Mouse (Mus musculus): ENCODE data around the gene Gm21190. TPM values are rescaled to one million over a fixed set of nuclear protein-coding genes. Genes with fewer than 3 reads are reported as not detected.
"Not testable (repeated sequence)": the region's sequence is repeated elsewhere in the genome, so short reads cannot be mapped to it uniquely, and the experiment has no call there.

Gene Gm21190
- polyA plus RNA-seq, 1 experiment, result not detected

DNA sequence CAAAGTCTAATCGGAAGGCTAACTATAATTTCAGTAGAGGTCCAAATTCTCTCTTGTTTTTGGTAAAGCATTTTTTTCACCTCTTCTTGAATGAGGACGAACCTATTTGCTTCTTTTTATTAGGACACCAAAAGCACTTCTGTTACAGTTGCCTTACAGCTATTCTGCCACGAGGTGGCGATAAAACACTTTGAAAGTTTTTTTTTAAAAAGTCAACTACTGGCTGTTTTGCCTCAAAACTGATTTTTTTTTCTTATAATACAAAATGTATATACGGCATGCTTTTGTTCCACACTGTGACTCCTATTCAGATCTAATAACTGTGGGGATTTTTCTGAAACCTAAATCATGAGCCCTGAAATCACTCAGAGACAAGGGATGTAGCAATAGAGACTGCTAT is 8.6 kb downstream of the Gm21190 start:
- H3K9me3 ChIP-seq (replicated peaks; ENCODE audit: control insufficient read depth, insufficient read depth, low read length, poor library complexity, severe bottlenecking); H3K9ac ChIP-seq (ENCODE audit: low read depth, poor library complexity, severe bottlenecking); H3K36me3 ChIP-seq (ENCODE audit: control insufficient read depth, insufficient read depth, low read length, poor library complexity, severe bottlenecking); H3K4me1 ChIP-seq (ENCODE audit: control insufficient read depth, insufficient read depth, low read length); H3K4me3 ChIP-seq (ENCODE audit: low read depth, low read length); H3K27ac ChIP-seq (ENCODE audit: insufficient read depth, low read length); H3K27me3 ChIP-seq (ENCODE audit: control insufficient read depth, insufficient read depth, low read length, poor library complexity, severe bottlenecking): not testable (repeated sequence)

DNA sequence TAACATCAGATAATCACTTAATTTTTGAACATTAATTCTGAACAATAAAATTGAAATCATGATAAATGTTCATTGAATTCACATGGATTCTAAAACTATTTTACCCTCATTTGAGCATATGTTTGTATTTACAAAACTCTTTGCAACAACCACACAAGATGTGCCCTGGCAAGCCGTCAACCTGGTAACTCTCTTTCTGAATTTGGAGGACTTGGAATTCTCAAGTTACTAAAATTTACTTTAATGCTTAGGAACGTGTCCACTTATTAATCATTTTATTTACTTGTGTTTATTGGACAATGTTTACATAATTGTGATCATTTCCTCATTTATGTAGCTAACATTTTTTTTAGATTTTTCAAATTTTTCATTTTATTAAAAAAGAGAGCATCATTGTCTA is 11.9 kb downstream of the Gm21190 start:
- H3K4me1 ChIP-seq (ENCODE audit: control insufficient read depth, insufficient read depth, low read length); H3K9ac ChIP-seq (ENCODE audit: low read depth, poor library complexity, severe bottlenecking); H3K36me3 ChIP-seq (ENCODE audit: control insufficient read depth, insufficient read depth, low read length, poor library complexity, severe bottlenecking); H3K4me3 ChIP-seq (ENCODE audit: low read depth, low read length); H3K27ac ChIP-seq (ENCODE audit: insufficient read depth, low read length); H3K27me3 ChIP-seq (ENCODE audit: control insufficient read depth, insufficient read depth, low read length, poor library complexity, severe bottlenecking); H3K9me3 ChIP-seq (replicated peaks; ENCODE audit: control insufficient read depth, insufficient read depth, low read length, poor library complexity, severe bottlenecking): not testable (repeated sequence)

DNA sequence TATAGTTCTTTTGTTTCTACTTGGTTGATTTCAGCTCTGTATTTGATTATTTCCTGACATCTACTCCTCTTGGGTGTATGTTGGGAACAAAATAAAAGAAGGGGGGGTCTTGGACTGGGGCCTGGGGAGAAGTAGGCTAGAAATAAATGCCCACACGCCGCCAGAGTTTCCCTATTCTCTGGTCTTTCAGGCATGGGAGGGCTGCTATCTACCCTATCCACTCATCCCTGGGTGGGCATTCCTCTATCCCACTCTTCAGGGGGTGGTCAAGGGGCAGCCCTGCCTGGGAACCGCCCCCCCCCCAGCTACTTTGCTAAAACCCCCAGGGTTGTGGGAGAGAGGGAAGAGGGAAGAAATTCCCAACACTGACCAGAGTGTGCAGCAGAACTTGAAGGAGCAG is 16.8 kb downstream of the Gm21190 start:
- not testable (repeated sequence) for H3K4me3 ChIP-seq (ENCODE audit: low read depth, low read length); H3K9ac ChIP-seq (ENCODE audit: low read depth, poor library complexity, severe bottlenecking); H3K4me1 ChIP-seq (ENCODE audit: control insufficient read depth, insufficient read depth, low read length); H3K27me3 ChIP-seq (ENCODE audit: control insufficient read depth, insufficient read depth, low read length, poor library complexity, severe bottlenecking); H3K36me3 ChIP-seq (ENCODE audit: control insufficient read depth, insufficient read depth, low read length, poor library complexity, severe bottlenecking); H3K9me3 ChIP-seq (replicated peaks; ENCODE audit: control insufficient read depth, insufficient read depth, low read length, poor library complexity, severe bottlenecking); H3K27ac ChIP-seq (ENCODE audit: insufficient read depth, low read length)

DNA sequence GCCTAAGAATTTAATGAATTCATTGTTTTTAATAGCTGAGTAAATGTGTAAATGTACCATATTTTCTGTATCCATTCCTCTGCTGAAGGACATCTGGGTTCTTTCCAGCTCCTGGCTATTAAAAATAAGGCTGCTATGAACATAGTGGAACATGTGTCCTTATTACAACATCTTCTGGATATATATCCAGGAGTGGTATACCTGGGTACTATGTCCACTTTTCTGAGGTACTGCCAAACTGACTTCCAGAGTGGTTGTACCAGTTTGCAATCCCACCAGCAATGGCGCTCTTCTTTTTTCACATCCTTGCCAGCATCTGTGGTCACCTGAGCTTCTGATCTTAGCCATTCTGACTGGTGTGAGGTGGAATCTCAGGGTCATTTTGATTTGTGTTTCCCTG is 19.1 kb downstream of the Gm21190 start:
- H3K9me3 ChIP-seq (replicated peaks; ENCODE audit: control insufficient read depth, insufficient read depth, low read length, poor library complexity, severe bottlenecking); H3K27me3 ChIP-seq (ENCODE audit: control insufficient read depth, insufficient read depth, low read length, poor library complexity, severe bottlenecking); H3K9ac ChIP-seq (ENCODE audit: low read depth, poor library complexity, severe bottlenecking); H3K4me1 ChIP-seq (ENCODE audit: control insufficient read depth, insufficient read depth, low read length); H3K36me3 ChIP-seq (ENCODE audit: control insufficient read depth, insufficient read depth, low read length, poor library complexity, severe bottlenecking); H3K27ac ChIP-seq (ENCODE audit: insufficient read depth, low read length); H3K4me3 ChIP-seq (ENCODE audit: low read depth, low read length): not testable (repeated sequence)

DNA sequence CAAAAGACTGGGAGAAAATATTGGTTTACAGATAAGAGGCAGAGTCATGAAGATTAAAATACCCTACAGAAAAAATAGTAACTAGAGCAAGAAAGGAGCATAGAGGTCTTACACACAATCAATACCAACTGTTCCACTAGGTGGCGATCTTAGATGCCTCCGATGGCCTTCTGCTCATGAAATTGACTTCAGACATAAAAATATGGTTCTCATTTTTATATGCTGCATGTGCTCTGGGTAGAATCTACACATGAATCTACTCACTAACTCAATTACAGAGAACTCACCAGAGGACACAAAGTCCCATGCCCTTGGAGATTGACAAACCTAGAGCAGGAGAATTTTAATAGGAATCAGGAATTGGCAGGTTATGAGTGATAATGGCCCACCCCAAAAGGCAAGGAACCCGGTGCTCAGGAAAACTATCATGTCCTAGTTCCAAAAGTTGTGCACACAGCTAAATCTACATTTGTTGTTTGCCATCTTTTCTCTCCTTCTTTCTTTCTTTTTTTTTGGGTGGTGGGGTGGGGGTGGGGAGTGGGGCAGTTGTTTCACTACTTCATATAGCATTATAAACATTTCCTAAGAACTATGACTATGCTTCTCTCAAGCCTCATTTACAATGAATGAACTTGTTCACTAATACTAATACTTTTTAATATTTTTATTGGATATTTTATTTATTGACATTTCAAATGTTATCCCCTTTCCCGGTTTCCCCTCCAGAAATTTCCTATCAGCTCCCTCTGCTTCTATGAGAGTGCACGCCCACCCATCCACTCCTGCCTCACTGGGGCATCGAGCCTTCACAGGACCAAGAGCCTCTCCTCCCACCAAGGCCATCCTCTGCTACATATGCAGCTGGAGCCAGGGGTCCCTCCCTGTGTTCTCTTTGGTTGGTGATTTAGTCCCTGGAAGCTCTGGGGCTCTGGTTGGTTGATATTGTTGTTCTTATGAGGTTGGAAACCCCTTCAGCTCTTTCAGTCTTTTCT is 20.3 kb downstream of the Gm21190 start:
- H3K27me3 ChIP-seq (ENCODE audit: control insufficient read depth, insufficient read depth, low read length, poor library complexity, severe bottlenecking); H3K36me3 ChIP-seq (ENCODE audit: control insufficient read depth, insufficient read depth, low read length, poor library complexity, severe bottlenecking); H3K9me3 ChIP-seq (replicated peaks; ENCODE audit: control insufficient read depth, insufficient read depth, low read length, poor library complexity, severe bottlenecking); H3K9ac ChIP-seq (ENCODE audit: low read depth, poor library complexity, severe bottlenecking); H3K27ac ChIP-seq (ENCODE audit: insufficient read depth, low read length); H3K4me1 ChIP-seq (ENCODE audit: control insufficient read depth, insufficient read depth, low read length); H3K4me3 ChIP-seq (ENCODE audit: low read depth, low read length): not testable (repeated sequence)
- peak; percentile 1 for TF ChIP-seq CTCF (IDR thresholded peaks at IDR 0.05; ENCODE audit: low read depth, low read length)

DNA sequence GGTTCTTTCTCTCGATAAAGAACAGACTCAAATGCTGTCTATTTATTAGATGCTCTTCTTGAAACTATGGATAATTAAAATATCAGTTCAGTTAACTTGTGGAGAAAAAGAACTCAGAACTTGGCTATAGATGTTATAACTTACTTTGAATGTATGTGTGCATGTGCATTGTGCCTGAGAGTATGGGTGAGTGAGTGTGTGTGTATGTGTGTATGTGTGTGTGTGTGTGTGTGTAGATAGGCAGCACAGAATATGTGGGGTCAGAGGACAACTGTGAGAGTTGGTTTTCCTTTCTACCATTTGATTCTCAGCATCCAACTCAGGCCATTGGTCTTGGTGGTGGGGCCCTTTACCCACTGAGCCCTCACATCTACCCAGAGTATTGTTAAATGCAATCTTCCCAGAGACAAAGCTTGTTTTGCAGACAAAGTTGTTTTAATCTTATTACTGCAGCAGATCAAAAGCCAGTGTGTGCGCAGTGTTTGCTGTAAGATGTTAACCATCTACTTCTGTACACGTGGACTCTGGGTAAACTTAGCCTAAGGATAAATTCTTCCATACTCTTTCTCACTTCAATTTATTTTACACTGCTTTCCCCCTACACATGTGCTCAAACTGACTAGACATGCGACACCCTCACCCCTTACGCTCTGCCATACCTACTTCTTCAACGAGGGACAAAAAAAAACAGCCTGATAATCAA is 21.1 kb downstream of the Gm21190 start:
- H3K36me3 ChIP-seq (ENCODE audit: control insufficient read depth, insufficient read depth, low read length, poor library complexity, severe bottlenecking); H3K9ac ChIP-seq (ENCODE audit: low read depth, poor library complexity, severe bottlenecking); H3K4me1 ChIP-seq (ENCODE audit: control insufficient read depth, insufficient read depth, low read length); H3K27me3 ChIP-seq (ENCODE audit: control insufficient read depth, insufficient read depth, low read length, poor library complexity, severe bottlenecking); H3K4me3 ChIP-seq (ENCODE audit: low read depth, low read length); H3K27ac ChIP-seq (ENCODE audit: insufficient read depth, low read length): not testable (repeated sequence)
- peaks cover 11% of the 10 kb centered on the region for H3K9me3 ChIP-seq (replicated peaks; ENCODE audit: control insufficient read depth, insufficient read depth, low read length, poor library complexity, severe bottlenecking)

DNA sequence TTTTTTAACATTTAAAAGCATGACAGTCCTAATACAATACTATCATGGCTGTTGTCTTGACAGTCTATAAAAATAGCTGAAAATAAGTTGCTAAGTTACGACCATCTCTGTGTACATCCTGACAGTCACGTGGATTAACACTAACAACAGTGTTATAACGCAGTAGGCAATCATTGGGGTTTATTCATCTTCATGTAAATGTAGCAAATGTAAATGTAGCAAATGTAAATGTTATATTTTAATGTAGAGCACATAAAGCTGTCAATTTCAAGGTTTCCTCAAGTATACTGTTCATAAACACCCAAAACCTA is 21.8 kb downstream of the Gm21190 start:
- Histone ChIP-seq H3K36me3 (ENCODE audit: control insufficient read depth, insufficient read depth, low read length, poor library complexity, severe bottlenecking) (no peaks in the 10 kb centered on the region), H3K4me1 (ENCODE audit: control insufficient read depth, insufficient read depth, low read length) (no peaks in the 10 kb centered on the region), H3K27me3 (ENCODE audit: control insufficient read depth, insufficient read depth, low read length, poor library complexity, severe bottlenecking) (peaks cover 4% of the 10 kb centered on the region; the same call in 1 of the 2 replicates), H3K9me3 (replicated peaks; ENCODE audit: control insufficient read depth, insufficient read depth, low read length, poor library complexity, severe bottlenecking) (peaks cover 12% of the 10 kb centered on the region), H3K27ac (ENCODE audit: insufficient read depth, low read length) (no peak overlapping the region), H3K4me3 (ENCODE audit: low read depth, low read length) (no peak overlapping the region), H3K9ac (ENCODE audit: low read depth, poor library complexity, severe bottlenecking) (no peak overlapping the region)
- TF ChIP-seq CTCF (IDR thresholded peaks at IDR 0.05; ENCODE audit: low read depth, low read length) (no peak), EP300 (IDR thresholded peaks at IDR 0.05; ENCODE audit: insufficient read depth, low read depth, low read length) (no peak), POLR2A (IDR thresholded peaks at IDR 0.05; ENCODE audit: insufficient read depth, low read length) (no peak)
